Mouse (Mus musculus) C2C12 (cell line): Measurements from ENCODE around the gene Bbx.

Source experiments
- CEBPB ChIP-seq: IDR thresholded peaks from one replicate; pipeline ENCODE4 v1.6.1; 2011; ENCODE audit warnings: low read depth, mild to moderate bottlenecking, control low read depth, moderate library complexity
- CTCF ChIP-seq: IDR thresholded peaks from one replicate; pipeline ENCODE4 v1.5.1; 2011; ENCODE audit not compliant: control insufficient read depth, insufficient read depth, insufficient read length
- FOSL1 ChIP-seq: IDR thresholded peaks from one replicate; pipeline ENCODE4 v1.8.0; 2011; ENCODE audit warnings: mild to moderate bottlenecking, low read length; ENCODE audit not compliant: poor library complexity, insufficient read depth, severe bottlenecking
- MAX ChIP-seq: IDR thresholded peaks from one replicate; pipeline ENCODE4 v1.6.1; 2011; ENCODE audit warnings: mild to moderate bottlenecking, control low read depth
- USF1 ChIP-seq: IDR thresholded peaks from one replicate; pipeline ENCODE4 v1.6.1; 2011; ENCODE audit warnings: low read depth, mild to moderate bottlenecking, control low read depth, moderate library complexity

DNA sequence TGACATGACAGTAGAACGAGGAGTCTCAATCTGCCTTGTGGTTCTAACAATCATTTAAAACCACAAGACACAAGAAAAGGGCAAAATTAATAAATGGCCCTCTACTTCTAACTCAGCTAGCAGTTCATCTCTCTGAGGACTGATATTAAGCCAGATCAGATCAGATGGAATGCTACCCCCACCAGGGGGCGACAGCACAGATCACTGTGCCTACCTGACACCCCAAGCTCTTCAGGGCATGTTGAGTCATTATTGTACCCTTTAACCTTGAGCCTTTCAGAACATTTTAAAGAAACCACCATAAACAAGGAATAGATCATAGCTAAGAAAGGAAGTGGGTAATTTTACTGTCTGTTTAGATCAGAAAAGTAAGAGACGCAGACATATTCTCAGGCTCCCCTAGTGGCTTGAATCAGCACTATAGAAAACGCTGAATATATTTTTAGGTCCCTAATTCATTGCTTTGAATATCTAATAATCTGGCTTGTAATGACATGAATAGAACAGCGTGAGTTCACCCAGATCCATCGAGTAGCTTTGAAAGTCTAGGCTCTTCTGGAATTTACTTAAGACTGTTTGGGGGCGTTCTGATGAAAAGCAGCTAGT, 230.5 kb downstream of the Bbx start:
- TF ChIP-seq CTCF = no peak
- TF ChIP-seq USF1 = no peak
- TF ChIP-seq MAX = no peak
- TF ChIP-seq CEBPB = no peak
- TF ChIP-seq FOSL1 = no peak
